Mouse (Mus musculus): ENCODE measurements around the gene Tubb4a. TPM values are rescaled to one million over a fixed set of nuclear protein-coding genes. Genes with fewer than 3 reads are reported as not detected.
"Not testable (repeated sequence)": the region's sequence is repeated elsewhere in the genome, so short reads cannot be mapped to it uniquely, and the experiment has no call there.

Tubb4a gene
- 100 to 1,000 TPM; 671 to 695 TPM for total RNA-seq (2021)
- long read RNA-seq, experiment 1, transcript Tubb4a-201 (4 exons, 2,228 nt), result major isoform, 778 of 875 reads
- long read RNA-seq, experiment 1, partial matches to known transcripts, result 13 of 875 reads
- long read RNA-seq, experiment 1, other reads (novel, unspliced or antisense), result 84 of 875 reads
- long read RNA-seq, experiment 2, transcript Tubb4a-201 (4 exons, 2,228 nt), result major isoform, 539 of 617 reads
- long read RNA-seq, experiment 2, partial matches to known transcripts, result 17 of 617 reads
- long read RNA-seq, experiment 2, other reads (novel, unspliced or antisense), result 61 of 617 reads

DNA sequence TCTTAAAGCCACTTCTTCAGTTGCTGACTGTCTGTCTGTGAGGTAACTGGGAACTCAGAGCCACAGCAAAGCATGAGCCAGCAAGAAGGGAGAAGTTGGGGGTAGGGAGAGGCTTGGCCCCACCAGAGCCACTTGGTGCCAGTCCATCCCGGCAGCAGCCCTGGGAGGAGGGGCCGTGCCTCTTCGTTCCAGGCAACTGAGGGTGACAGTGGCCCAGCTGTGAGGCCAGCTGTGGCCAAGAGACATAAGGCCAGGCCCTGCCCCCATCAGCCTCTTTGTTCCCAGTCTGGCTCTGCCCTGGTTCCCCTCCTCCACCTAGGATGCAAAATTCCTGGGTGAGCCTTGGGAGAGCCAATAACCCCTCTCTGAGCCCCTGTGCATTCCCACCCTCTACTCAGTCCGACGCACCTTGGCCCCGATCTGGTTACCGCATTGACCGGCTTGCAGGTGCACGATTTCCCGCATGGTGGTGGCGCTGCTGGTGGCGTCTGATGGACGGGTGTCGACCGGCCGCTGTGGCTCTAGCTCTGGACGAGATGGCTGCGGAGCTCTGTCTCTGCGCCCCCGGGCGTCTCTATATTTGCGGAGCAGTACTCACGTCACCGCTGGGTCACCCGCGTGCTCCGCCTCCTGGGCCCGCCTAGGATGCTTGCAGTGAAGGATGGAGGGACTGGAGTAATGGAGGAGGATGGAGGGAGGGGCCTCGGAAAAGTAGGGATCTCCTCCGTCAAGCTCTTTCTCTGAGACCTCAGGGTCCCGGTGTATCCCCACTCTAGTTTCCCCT is at the start of gene Tubb4a:
TSS of gene Tubb4a (minus strand) at position 734 of the 784 bp plus-strand sequence.
- intact Hi-C loops (cut with DNase I), result no loop called here

GRCm38 (mm10) chr17:57135635-57136034 is 48.1 kb upstream of the Tubb4a start:
- intact Hi-C loops (cut with DNase I), result no loop called here
- DNase-seq (ENCODE audit: low spot score in 2 of 2), result no peak

More for the DNA sequence above, at the start of gene Tubb4a:
- peak; percentile 91 to 92 for DNase-seq (ENCODE audit: low spot score in 2 of 2)

- intact Hi-C loops (cut with DNase I), result no loop called here
- DNase-seq (ENCODE audit: low spot score in 2 of 2), result no peak
These were observed 47.1 kb upstream of the Tubb4a start for GRCm38 (mm10) chr17:57134693-57135092.

- DNase-seq (ENCODE audit: low spot score in 2 of 2); intact Hi-C loops (cut with DNase I): not testable (repeated sequence)
These were observed 46.4 kb upstream of the Tubb4a start for GRCm38 (mm10) chr17:57134021-57134420.

DNA sequence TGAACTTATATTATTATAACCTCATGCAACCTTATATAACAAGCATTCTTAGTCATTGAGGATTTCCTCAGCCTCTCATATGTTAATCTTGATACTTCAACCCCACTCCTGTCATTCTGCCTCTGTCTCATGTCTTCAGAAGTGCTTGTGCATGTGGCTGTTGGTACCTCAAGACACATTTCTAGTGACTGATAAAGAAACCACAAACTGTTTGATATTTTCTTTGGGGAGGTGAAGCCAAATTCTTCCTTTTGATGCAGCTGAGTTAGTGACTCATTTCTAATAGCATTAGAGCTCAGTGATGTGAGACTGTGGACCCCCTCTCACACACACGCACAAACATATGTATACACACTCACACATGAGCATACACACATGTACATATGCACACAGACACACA is 44.2 kb upstream of the Tubb4a start:
- no peak for DNase-seq (ENCODE audit: low spot score in 2 of 2)
- intact Hi-C loops (cut with DNase I), result no loop called here

DNA sequence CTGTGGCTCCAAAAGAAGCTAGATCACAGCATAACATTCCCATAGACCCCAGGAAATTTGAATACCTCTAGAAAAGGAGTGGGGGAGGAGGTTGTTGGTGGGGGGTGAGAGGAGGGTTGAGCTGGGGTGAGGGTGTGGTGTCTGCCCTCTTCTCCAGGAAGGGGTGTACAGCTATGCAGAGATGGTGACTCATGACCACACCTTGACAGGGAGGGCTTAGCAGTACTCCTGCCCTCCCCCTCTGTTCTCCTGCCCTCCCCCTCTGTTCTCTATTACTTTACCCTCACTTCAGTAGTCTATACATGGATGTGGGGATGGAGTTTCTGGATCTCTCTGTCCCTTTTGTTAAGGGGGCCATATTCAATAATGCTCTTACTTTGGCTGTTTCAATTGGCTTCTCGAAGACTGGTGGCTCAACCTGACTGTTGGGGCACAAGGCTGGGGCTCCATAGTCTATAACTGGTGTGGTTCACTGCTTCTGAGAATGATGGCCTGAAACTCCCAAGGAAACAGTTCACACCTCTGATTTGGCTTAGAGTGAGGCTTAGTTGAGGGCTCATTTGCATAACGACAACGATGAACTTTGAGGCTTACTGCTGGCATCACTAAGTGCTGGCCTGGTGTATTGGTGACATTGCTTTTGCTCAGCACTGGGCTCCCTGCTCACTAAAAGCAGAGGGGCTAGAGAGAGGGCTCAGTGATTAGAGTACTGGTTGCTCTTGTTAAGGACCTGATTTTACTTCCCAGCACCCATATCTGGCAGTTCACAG is 38.5 kb upstream of the Tubb4a start:
- intact Hi-C loops (cut with DNase I), result no loop called here
- DNase-seq (ENCODE audit: low spot score in 2 of 2), result no peak

- intact Hi-C loops (cut with DNase I), result no loop called here
- DNase-seq (ENCODE audit: low spot score in 2 of 2), result no peak
These were observed 37.2 kb upstream of the Tubb4a start for GRCm38 (mm10) chr17:57124792-57125191.

DNA sequence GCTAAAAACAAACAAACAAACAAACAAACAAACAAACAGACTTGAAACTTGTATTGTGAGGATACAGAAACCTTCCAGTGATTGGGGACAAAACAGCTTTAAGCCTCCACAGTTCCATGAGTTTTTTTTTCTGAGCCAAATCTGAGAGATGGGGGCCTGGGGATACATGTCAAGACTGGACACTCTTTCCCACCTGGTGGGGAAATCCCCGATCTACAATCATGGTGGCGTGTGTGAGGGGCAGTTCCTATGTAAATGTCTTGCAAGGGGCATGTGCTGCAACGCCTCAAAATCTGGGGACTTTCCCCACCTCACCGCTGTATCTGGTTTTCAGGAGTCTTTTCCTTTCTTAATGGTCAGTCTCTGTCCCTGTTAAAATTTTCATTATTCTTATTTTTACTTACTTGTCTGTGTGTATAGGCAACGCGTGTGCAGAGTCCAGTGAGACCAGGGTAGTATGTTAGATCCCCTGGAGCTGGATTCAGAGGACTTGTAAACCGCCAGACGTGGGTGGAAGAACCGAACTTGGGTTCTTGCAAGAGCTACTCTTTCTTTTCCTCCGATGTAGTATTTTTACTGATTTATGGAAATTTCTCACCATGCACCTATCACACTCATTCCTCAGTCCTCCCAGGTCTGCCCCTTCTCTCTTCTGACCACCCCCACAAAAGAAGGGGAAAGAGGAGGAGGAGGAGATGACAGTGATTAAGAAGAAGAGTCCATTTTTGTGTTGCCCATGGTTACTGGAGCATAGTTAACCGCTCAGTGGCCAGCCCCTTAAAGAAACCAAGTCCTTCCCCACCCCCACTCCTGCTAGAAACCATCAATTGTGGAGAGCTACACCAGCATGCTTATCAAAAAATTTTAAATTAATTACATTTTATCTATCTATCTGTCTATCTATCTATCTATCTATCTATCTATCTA is 35.9 kb upstream of the Tubb4a start:
- intact Hi-C loops (cut with DNase I), result no loop called here
- no peak for DNase-seq (ENCODE audit: low spot score in 2 of 2)

GRCm38 (mm10) chr17:57121856-57122255 is 34.3 kb upstream of the Tubb4a start:
- intact Hi-C loops (cut with DNase I), result no loop called here

DNA sequence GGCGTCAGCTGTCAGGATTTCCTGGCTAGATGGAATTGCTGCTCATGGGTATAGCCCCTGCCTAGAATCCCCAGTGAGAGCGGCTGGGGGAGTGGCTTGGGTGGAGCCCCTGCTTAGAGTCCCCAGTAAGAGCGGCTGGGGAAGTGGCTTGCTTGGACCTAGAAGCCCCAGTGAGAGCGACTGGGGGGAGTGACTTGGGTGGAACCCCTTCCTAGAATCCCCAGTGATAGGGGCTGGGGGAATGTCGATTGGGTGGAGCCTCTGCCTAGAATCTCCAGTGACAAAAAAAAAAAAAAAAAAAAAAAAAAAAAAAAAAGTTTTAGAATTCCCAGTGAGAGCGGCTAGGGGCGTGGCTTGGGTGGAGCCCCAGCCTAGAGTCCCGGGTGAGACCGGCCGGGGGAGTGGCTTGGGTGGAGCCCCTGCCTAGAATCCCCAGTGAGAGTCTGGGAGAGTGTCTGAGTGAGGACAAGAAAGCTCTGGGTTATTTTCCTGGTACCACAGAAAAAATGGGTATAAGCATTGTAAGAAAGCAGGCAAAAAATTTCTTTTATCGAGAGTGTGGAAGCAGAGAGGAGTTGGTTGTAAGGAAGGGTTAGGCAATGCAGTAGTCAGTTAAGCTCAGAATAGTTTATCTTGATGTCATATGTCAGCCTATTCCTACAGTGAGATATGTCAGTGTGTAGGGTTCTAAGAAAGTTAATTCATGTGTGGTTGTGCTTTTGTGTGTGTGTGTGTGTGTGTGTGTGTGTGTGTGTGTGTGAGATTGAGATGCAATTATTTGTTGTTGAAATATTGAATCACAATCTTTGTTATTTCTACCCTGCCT is 31.2 kb upstream of the Tubb4a start:
- intact Hi-C loops (cut with DNase I), result no loop called here
- DNase-seq (ENCODE audit: low spot score in 2 of 2), result no peak

More at GRCm38 (mm10) chr17:57121856-57122255, 34.3 kb upstream of the Tubb4a start:
- DNase-seq (ENCODE audit: low spot score in 2 of 2), result no peak

GRCm38 (mm10) chr17:57116801-57117200 is 29.2 kb upstream of the Tubb4a start:
- no peak for DNase-seq (ENCODE audit: low spot score in 2 of 2)
- intact Hi-C loops (cut with DNase I), result no loop called here

DNA sequence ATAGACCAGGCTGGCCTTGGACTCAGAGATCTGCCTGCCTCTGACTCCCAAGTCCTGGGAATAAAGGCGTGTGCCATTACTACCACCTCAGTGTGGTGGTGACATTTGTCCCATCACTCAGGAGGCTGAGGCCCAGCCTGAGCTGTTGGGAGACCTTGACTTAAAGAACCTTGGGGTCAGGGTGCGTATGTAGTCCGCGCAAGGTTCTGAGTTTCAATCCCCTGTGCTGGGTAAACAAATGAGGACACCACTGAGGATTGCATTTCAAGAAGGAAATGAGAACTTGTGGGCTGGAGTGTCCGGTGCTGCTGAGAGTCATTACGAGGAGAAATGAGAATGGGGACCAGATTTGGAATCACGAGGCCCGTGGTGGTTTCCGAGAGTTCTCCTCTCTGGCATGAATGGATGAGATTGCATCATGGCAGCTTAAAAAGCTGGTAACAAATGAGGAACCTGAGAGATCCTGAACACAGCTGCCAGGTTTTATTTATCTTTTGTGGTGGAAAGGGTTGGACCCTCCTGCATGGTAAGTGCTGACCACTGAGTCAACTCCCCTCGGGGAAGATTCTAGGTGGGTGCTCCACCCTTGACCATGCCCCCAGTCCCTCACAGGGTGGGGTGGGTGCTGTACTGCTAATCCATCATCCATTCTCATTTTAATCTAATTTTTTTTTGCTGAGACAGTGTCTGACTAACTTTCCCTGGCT is 25.3 kb upstream of the Tubb4a start:
- DNase-seq (ENCODE audit: low spot score in 2 of 2), result peak in 1 of 2 experiments; percentile 13
- intact Hi-C loops (cut with DNase I), result no loop called here

DNA sequence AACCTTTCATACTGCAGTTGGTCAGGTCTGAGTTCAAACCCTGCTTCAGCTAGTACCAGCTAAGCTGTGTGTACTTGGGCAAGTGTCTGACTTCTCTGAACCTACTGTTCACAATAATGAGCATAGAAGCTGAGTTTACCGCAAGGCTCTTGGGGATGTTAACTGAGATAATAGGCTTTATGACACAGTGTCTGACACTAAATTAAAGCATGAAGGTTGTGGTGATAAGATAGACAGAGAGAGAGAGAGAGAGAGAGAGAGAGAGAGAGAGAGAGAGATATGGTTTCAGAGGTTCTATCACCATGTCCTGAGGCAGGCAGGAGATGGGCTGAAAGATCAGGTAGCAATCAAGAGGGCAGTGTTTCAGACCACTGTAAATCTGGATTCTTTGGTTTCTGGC is 22.4 kb upstream of the Tubb4a start:
- intact Hi-C loops (cut with DNase I), result no loop called here
- DNase-seq (ENCODE audit: low spot score in 2 of 2), result no peak

GRCm38 (mm10) chr17:57108666-57109171 is 21.1 kb upstream of the Tubb4a start:
- no peak for DNase-seq (ENCODE audit: low spot score in 2 of 2)
- intact Hi-C loops (cut with DNase I), result no loop called here

- intact Hi-C loops (cut with DNase I), result no loop called here
- DNase-seq (ENCODE audit: low spot score in 2 of 2), result no peak
These were observed 20.6 kb upstream of the Tubb4a start for GRCm38 (mm10) chr17:57108040-57108665.

GRCm38 (mm10) chr17:57107064-57107463 is 19.5 kb upstream of the Tubb4a start:
- intact Hi-C loops (cut with DNase I), result no loop called here
- no peak for DNase-seq (ENCODE audit: low spot score in 2 of 2)

DNA sequence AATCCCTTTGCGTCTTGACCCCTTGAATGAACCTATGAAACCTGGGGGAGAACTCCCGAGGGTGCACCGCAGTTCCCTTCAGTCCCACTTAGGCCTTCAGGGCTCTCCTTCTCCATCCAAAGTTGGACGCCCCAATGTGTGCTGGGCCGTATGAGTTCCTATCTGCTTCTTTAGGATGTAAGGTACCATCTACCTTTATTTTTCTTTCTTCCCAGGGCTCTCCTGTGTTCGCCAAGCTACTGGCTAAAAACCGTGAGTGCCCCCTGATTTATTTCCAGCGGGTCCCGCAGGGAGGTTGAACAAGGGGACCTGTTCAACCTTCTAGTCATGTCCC is 18.4 kb upstream of the Tubb4a start:
- no peak for DNase-seq (ENCODE audit: low spot score in 2 of 2)
- intact Hi-C loops (cut with DNase I), result no loop called here

All from left cerebral cortex, postnatal 14 days (tissue).